Mouse (Mus musculus) lung, embryonic 14.5 days (tissue): ENCODE measurements around the gene Amer3. TPM values are rescaled to one million over a fixed set of nuclear protein-coding genes. Genes with fewer than 3 reads are reported as not detected.

Source experiments
- ATAC-seq: fragments of 200-750 bp; cut with Nextera tagmentation; 2 replicates; pipeline ENCODE4 v1.8.0; 2017; ENCODE audit warnings: mild to moderate bottlenecking, moderate TSS enrichment, moderate library complexity; ENCODE audit not compliant: insufficient read depth
- DNase-seq: peaks from one replicate; pipeline ENCODE4 v3.0.0-alpha.2; 2015
- H3K27ac ChIP-seq: fragments of 300-500 bp; sonication (generic); 2 replicates; pipeline ENCODE4 v1.5.1; 2014; ENCODE audit warnings: low read depth, mild to moderate bottlenecking, moderate library complexity
- H3K27me3 ChIP-seq: fragments of 300-500 bp; sonication (generic); 2 replicates; pipeline ENCODE4 v1.6.1; 2014; ENCODE audit warnings: low read length, control low read depth; ENCODE audit not compliant: insufficient read depth
- H3K36me3 ChIP-seq: fragments of 300-500 bp; sonication (generic); 2 replicates; pipeline ENCODE4 v1.6.1; 2014; ENCODE audit warnings: control low read depth; ENCODE audit not compliant: insufficient read depth
- H3K4me1 ChIP-seq: fragments of 300-500 bp; sonication (generic); 2 replicates; pipeline ENCODE4 v1.6.1; 2014; ENCODE audit warnings: antibody characterized with exemption, control low read depth; ENCODE audit not compliant: insufficient read depth
- H3K4me2 ChIP-seq: fragments of 300-500 bp; sonication (generic); 2 replicates; pipeline ENCODE4 v1.6.1; 2014; ENCODE audit warnings: mild to moderate bottlenecking
- H3K4me3 ChIP-seq: fragments of 300-500 bp; sonication (generic); 2 replicates; pipeline ENCODE4 v1.5.1; 2014; ENCODE audit warnings: low read depth, low read length
- H3K9ac ChIP-seq: fragments of 300-500 bp; sonication (generic); 2 replicates; pipeline ENCODE4 v1.6.1; 2014
- H3K9me3 ChIP-seq: fragments of 300-500 bp; sonication (generic); 2 replicates; pipeline ENCODE4 v1.6.1; 2016; ENCODE audit warnings: low read depth, low read length, control low read depth
- CTCF ChIP-seq: IDR thresholded peaks from 2 replicates; pipeline ENCODE4 v1.5.1; 2016; ENCODE audit warnings: antibody characterized with exemption, low read depth
- WGBS: fragments of 180-500 bp; shearing (Covaris S2); extraction: QIAGEN DNeasy Blood & Tissue Kit; methylation state at CpG from one replicate; pipeline ENCODE4 v1.1.7; 2014; 5-methylcytosine and 5-hydroxymethylcytosine counted together
- polyA plus RNA-seq: library from polyadenylated mRNA; unstranded; fragments of >200 nt; fragmentation: Nextera tagmentation; extraction: Ambion mirVana; gene quantifications from 2 replicates; pipeline ENCODE4 v1.2.1, GENCODE M21; 2014

Gene Amer3
- polyA plus RNA-seq, 1 experiment from 2014 or later: not detected

DNA sequence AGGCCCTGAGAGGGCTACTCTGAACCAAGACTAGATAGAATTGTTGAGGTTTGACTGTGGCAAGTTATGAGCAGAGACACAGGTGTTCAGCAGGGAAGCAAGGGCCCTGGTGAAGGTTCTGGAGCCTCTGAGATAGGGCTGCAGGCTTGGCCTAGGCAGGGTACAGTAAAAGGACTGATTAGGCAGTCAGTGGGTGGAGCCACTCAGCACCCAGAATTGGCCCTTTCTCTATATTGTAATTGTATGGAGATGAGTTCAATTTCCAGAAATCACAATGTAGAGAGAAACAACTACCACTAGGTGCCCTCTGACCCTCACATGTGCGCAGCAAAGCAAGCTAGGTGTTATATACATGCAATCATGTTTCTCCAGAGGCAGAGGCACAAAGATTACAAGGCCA lies 25.8 kb upstream of the Amer3 start:
- Histone ChIP-seq H3K27me3 (no peaks in the 10 kb centered on the region), H3K4me3 (no peak overlapping the region), H3K9me3 (no peaks in the 10 kb centered on the region), H3K27ac (no peak overlapping the region), H3K4me2 (no peak overlapping the region), H3K9ac (no peak overlapping the region), H3K36me3 (no peaks in the 10 kb centered on the region), H3K4me1 (no peaks in the 10 kb centered on the region)
- ATAC-seq (no peak), DNase-seq (no peak)
- 84% methylated on average over 1 of the region's 1 CpGs for WGBS
- no peak for TF ChIP-seq CTCF

DNA sequence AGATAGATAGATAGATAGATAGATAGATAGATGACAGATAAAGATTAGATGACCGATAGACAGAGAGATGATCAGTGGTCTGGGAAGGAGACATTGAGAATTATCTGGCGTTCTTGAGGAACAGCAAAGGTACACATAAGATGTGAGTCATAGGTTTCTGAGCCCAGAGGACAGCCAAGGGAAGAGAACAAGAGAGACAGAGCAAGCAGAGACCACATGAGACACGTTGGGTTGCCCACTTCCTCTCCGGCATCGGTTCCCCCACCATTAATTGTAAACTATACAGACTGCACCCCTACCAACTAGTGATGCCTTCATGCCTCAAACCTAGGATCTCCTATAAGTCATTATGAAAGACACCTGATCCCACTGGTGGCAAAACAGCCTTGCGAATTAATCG lies 25.2 kb upstream of the Amer3 start:
- Histone ChIP-seq H3K4me2 (no peak overlapping the region), H3K4me1 (no peaks in the 10 kb centered on the region), H3K36me3 (no peaks in the 10 kb centered on the region), H3K27ac (no peak overlapping the region), H3K4me3 (no peak overlapping the region), H3K9me3 (no peaks in the 10 kb centered on the region), H3K9ac (no peak overlapping the region), H3K27me3 (no peaks in the 10 kb centered on the region)
- no peak for TF ChIP-seq CTCF
- DNase-seq (no peak), ATAC-seq (no peak)
- 79% methylated on average over 7 of the region's 7 CpGs for WGBS

DNA sequence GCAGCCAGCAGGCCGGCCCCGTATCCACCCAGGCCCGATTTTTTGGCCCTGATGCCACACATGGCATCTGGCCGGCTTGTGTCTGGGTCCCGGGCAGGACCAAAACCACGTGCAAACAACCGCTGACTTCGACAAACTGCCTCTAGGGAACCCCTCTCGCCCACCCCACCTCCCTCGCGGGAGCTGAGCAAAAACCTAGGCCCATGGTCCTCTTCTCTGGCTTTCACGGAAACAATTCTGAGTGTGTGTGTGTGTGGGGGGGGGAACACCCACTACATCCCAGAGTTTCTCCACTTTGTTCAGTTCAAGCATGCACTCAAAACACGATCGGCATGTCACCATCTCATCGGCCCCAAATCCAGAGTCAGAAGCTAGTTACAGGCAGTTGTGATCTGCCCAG lies 18.6 kb upstream of the Amer3 start, which contains the start of gene Prss40:
Gene Prss40, minus strand, starts transcription at position 101 of the 400 bp plus-strand sequence.
- no peak within 1 kb of the TSS for H3K4me2 ChIP-seq
- H3K27me3 ChIP-seq: no peaks in the 10 kb centered on the region
- DNase-seq (no peak), ATAC-seq (no peak)
- no peaks in the 10 kb centered on the region for H3K4me1 ChIP-seq
- no peak within 1 kb of the TSS for H3K9ac ChIP-seq
- TF ChIP-seq CTCF: no peak
- no peak within 1 kb of the TSS for H3K27ac ChIP-seq
- no peak within 1 kb of the TSS for H3K4me3 ChIP-seq
- no peaks in the 10 kb centered on the region for H3K9me3 ChIP-seq
- 84% methylated on average over 15 of the region's 15 CpGs for WGBS
- no peaks in the 10 kb centered on the region for H3K36me3 ChIP-seq

DNA sequence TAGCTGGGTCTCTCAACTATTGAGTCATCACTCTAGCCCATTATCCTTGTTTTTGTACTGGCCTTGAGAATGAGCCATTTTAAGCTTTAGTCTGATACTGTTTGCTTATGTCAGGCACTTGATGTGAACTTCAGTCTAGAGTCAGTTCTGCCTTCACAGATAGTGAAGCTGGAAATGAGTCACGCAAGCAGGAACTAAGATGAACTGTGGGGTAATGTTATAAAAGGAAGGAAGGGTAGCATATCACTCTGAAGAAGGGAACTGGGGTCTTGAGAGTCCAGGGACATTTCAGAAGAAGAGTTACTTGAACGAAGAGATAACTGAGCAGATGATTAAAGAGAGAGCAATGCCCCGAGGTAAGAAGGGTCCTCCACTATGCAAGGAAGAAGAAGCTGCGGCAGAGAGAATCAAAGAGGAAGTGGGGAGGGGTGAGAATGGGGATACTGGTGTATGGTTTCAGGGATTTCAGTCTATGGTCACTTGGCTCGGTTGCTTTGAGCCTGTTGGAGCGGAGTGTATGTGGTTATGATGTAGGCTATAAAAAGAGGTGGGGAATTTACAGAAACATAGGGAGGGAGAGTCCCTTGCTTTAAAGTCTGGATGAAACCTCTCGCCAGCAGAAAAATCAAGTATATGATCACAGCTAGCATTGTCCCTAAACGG lies 14.9 kb upstream of the Amer3 start:
- Histone ChIP-seq H3K27me3 (no peaks in the 10 kb centered on the region), H3K4me3 (no peak overlapping the region), H3K36me3 (no peaks in the 10 kb centered on the region), H3K4me1 (no peaks in the 10 kb centered on the region), H3K27ac (no peak overlapping the region), H3K9me3 (no peaks in the 10 kb centered on the region), H3K9ac (no peak overlapping the region), H3K4me2 (no peak overlapping the region)
- 76% methylated on average over 8 of the region's 8 CpGs for WGBS
- no peak for ATAC-seq
- no peak for DNase-seq
- TF ChIP-seq CTCF: no peak

DNA sequence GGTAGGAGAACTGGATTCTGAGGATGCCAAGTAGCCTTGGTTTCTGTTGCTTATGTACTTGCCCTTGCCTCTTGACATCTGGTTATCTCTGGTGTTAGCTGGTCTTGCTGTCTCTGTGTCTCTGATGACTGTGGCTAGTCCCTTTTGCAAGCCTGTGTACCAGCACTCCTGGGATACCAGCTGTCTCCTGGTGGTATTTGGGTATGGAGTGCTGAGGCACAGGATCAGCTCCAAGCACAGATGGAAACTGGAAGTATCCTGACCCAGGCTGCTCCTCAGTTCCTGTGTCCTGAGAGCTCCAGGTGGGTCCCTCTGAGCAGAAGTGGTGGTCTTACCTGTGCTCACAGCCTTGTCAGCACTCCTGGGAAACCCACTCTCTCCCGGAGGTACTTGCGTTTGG lies 11.3 kb upstream of the Amer3 start:
- Histone ChIP-seq H3K27me3 (no peaks in the 10 kb centered on the region), H3K4me1 (no peaks in the 10 kb centered on the region), H3K9me3 (no peaks in the 10 kb centered on the region), H3K4me2 (no peak overlapping the region), H3K4me3 (no peak overlapping the region), H3K9ac (no peak overlapping the region), H3K36me3 (no peaks in the 10 kb centered on the region), H3K27ac (no peak overlapping the region)
- TF ChIP-seq CTCF: no peak
- WGBS: 87% methylated on average over 2 of the region's 2 CpGs
- ATAC-seq (no peak), DNase-seq (no peak)

DNA sequence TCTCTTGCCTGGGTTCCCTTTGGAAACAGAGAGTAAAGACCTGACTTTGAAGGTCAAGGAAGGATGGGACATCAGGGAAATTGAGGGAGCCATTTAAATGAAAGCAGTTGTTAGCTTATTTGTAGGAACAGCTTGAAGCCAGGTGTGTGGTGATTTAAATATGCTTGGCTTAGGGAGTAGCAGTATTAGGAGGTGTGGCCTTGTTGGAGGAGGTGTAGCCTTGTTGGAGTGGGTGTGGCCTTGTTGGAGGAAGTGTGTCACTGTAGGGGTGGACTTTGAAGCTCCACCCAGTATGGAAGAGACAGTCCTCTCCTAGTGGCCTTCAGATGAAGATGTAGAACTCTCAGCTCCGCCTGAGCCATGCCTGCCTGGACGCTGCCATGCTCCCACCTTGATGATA lies 9.6 kb upstream of the Amer3 start:
- Histone ChIP-seq H3K27ac (no peak overlapping the region), H3K4me3 (no peak overlapping the region), H3K4me2 (no peak overlapping the region), H3K4me1 (no peaks in the 10 kb centered on the region), H3K9me3 (no peaks in the 10 kb centered on the region), H3K9ac (no peak overlapping the region), H3K27me3 (no peaks in the 10 kb centered on the region), H3K36me3 (no peaks in the 10 kb centered on the region)
- TF ChIP-seq CTCF: no peak
- ATAC-seq (no peak), DNase-seq (no peak)
- 92% methylated on average over 2 of the region's 2 CpGs for WGBS

DNA sequence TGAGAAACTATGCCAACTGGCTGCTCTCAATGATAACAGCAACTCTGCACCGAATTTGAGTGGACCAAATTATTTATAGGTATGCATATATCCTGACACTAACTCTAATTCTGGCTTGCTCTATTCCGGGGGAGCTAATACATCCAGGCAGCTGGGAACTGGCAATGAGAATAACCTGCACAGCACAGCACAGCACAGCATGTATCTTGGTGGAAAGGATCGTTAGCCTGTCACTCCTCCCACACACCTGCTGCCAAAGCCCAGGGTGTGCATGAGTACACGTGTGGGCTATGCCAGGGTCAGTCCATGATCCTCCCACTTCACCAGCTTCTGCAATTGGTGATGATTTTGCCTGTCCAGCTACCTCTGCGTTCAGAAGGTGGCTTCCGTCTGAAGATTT lies 8.0 kb upstream of the Amer3 start:
- Histone ChIP-seq H3K36me3 (no peaks in the 10 kb centered on the region), H3K27me3 (no peaks in the 10 kb centered on the region), H3K4me3 (no peak overlapping the region), H3K27ac (no peak overlapping the region), H3K9ac (no peak overlapping the region), H3K4me2 (no peak overlapping the region), H3K9me3 (no peaks in the 10 kb centered on the region), H3K4me1 (no peaks in the 10 kb centered on the region)
- DNase-seq: no peak
- WGBS: 76% methylated on average over 6 of the region's 6 CpGs
- no peak for ATAC-seq
- TF ChIP-seq CTCF: no peak
